Mouse (Mus musculus) small intestine, adult 2 months (tissue): ENCODE results near the gene Spryd3.

Source experiments
- CTCF ChIP-seq: fragments of 200-500 bp; IDR thresholded peaks from 2 replicates; pipeline ENCODE4 v1.5.1; 2012; ENCODE audit warnings: low read depth, mild to moderate bottlenecking, control low read depth, inconsistent platforms, low read length, moderate library complexity, mixed read lengths; ENCODE audit not compliant: insufficient replicate concordance, insufficient read length; ENCODE audit errors: extremely low read depth
- POLR2A ChIP-seq: fragments of 200-500 bp; IDR thresholded peaks from 2 replicates; pipeline ENCODE4 v1.6.1; 2012; ENCODE audit warnings: low read depth, mild to moderate bottlenecking, control low read depth, inconsistent platforms, low read length, moderate library complexity

GRCm38 (mm10) chr15:102141120-102141519 is 5.1 kb upstream of the Spryd3 start:
- TF ChIP-seq CTCF (no peak), POLR2A (no peak)
